Mouse (Mus musculus): Measurements from ENCODE around the gene Ing2. TPM values are rescaled to one million over a fixed set of nuclear protein-coding genes. Genes with fewer than 3 reads are reported as not detected.

Ing2 gene
- 10 to 100 TPM; 10.5 to 11.6 TPM for total RNA-seq (2021)

GRCm38 (mm10) chr8:47674777-47675710, at the start of gene Ing2:
Gene Ing2 (minus strand): TSS chr8:47675556.
- DNase-seq, result peak; percentile 100
- intact Hi-C loops (cut with DNase I), result loop anchor here (2.0 to 5.0 kb wide), 2 partner anchors 38 to 143 kb away; partner anchors contain the start of genes Cdkn2aip, Rwdd4a and Trappc11

DNA sequence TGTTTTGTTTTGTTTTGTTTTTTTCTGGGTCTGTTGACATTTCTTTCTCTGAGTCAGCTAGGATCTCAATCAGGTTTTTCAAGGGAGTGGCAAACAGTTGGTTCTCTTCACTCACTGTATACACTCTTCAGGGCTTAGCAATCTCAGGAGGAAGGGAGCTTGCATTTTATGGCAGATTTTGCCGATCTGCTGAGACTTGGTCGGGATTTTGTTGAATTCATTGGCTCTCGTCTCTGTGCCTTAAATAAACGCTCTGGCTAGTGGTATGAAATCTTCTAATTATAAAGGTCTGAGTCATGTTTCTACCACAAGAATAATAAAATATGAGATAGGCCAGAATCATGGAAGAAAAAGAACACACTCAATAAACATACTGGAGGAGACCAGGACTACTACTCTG, 46.3 kb upstream of the Ing2 start:
- intact Hi-C loops (cut with DNase I), result no loop called here
- DNase-seq, result no peak

GRCm38 (mm10) chr8:47718641-47719040, 43.3 kb upstream of the Ing2 start:
- no peak for DNase-seq
- intact Hi-C loops (cut with DNase I), result no loop called here

GRCm38 (mm10) chr8:47713761-47714745, 38.7 kb upstream of the Ing2 start, which contains the start of gene Cdkn2aip:
Gene Cdkn2aip (minus strand): TSS chr8:47713932.
- peak; percentile 96 for DNase-seq
- intact Hi-C loops (cut with DNase I), result loop anchor here (2.0 kb wide), 1 partner anchor 39 kb away; the partner anchor contains the start of gene Ing2

DNA sequence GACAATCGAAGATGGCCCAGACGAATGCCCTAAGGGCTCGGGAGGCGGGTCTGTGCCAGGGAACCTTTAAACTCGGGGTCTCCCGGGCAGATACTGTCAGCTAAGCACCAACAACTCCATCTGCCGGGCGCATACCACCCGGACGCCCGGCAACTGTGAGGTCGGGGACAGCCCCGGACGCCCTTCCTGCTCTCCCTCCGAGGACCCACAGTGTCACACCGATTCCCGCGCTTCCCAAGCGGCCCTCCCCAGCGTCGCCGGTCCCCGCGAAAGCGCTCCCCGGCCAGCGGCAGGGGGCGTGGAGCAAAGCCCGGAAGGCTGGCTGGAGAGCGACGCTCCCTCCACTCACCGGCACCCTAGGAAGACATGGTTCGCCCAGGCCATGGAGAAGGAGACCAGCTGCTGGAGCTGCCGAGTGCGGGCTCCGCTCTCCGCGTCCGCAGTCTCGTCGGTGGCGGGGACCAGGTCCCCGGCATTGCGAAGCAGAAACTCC, 37.9 kb upstream of the Ing2 start:
- intact Hi-C loops (cut with DNase I), result loop anchor here (2.0 kb wide), 1 partner anchor 38 kb away; the partner anchor contains the start of gene Ing2
- no peak for DNase-seq

DNA sequence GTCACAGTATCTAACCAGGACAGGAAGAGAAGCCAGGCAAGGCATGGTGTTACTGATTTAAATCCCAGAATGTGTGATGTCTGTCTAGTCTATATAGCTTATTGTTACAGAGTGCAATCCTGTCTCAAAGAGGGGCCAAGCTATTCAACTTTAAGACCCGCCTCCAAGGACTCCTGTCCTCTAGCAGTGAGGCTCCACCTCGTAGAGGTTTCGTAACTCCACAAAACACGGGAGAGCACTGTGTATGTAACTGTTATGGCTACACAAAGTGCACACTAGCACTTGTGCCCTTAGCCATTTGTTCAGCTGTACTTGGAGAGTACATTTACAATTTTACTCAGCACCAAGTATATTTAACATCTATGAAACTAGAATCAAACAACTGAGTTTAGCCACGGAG, 32.8 kb upstream of the Ing2 start:
- intact Hi-C loops (cut with DNase I), result no loop called here
- DNase-seq, result no peak

DNA sequence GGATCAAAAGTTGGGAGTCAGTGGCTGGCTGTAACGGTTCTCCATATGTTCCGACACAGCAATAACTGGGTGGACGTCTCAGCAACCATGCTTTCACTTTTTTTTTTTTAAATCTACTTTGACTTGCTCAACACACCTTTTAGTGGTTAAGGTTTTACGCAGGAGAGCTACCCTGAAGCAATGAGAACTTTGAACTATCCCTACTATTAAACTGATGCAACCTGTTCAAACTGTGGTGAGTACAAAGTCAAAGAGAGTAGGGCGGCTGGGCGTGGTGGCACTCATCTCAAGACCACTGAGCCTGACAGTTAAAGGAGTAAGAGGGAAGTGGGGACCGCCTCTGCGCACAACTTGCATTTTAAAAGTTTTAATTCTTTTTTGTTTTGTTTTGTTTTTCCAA, 31.4 kb upstream of the Ing2 start:
- intact Hi-C loops (cut with DNase I), result no loop called here
- no peak for DNase-seq

GRCm38 (mm10) chr8:47702333-47702732, 27.0 kb upstream of the Ing2 start:
- no peak for DNase-seq
- intact Hi-C loops (cut with DNase I), result no loop called here

DNA sequence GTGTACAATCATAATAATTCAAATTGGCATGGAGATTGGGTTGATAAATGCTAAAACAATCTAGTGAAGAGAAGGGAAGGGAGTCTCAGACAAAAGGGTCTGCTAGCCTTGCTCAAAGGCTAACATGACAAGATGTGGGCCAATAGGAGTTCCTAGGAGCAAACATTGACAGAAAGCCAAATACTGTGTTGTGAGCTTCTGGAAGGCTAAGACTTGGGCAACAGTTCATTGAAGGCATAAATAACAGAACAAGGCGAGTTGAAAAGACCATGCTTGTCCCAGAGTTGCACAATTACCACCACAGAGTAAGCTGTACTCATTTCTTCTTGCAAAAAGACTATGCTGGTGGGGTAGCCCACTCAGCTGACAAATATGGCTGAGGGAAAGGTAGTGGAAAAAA, 22.3 kb upstream of the Ing2 start:
- no peak for DNase-seq
- intact Hi-C loops (cut with DNase I), result loop anchor here (10.0 kb wide), 1 partner anchor 283 kb away; no protein-coding TSS in a partner anchor

GRCm38 (mm10) chr8:47695431-47696105, 20.2 kb upstream of the Ing2 start:
- intact Hi-C loops (cut with DNase I), result loop anchor here (10.0 kb wide), 1 partner anchor 281 kb away; no protein-coding TSS in a partner anchor
- DNase-seq, result no peak

GRCm38 (mm10) chr8:47693119-47693518, 17.8 kb upstream of the Ing2 start:
- intact Hi-C loops (cut with DNase I), result loop anchor here (10.0 kb wide), 1 partner anchor 278 kb away; no protein-coding TSS in a partner anchor

GRCm38 (mm10) chr8:47691831-47692230, 16.5 kb upstream of the Ing2 start:
- intact Hi-C loops (cut with DNase I), result loop anchor here (2.0 to 10.0 kb wide), 3 partner anchors 15 to 675 kb away; no protein-coding TSS in a partner anchor

More at GRCm38 (mm10) chr8:47693119-47693518, 17.8 kb upstream of the Ing2 start:
- peak; percentile 76 to 90 for DNase-seq

DNA sequence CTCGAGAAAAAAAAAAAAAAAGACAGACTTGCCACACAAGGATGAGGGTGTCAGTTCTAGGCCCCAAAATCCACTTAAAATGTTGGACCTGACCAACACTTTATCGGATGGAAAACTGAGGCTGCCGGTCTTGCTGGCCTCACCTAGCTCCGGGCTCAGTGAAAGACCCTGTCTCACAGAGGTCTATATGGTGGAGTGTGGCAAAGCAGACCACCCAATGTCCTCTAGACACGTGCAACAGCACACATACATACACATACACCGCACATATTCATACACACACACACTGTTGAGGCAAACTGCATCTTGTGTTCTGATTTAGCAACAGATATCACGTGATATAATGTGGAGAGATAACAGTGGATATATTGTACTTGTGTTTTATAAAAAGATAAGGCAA, 15.9 kb upstream of the Ing2 start:
- intact Hi-C loops (cut with DNase I), result loop anchor here (2.0 to 10.0 kb wide), 3 partner anchors 15 to 675 kb away; no protein-coding TSS in a partner anchor
- DNase-seq, result no peak

More at GRCm38 (mm10) chr8:47691831-47692230, 16.5 kb upstream of the Ing2 start:
- DNase-seq, result no peak

DNA sequence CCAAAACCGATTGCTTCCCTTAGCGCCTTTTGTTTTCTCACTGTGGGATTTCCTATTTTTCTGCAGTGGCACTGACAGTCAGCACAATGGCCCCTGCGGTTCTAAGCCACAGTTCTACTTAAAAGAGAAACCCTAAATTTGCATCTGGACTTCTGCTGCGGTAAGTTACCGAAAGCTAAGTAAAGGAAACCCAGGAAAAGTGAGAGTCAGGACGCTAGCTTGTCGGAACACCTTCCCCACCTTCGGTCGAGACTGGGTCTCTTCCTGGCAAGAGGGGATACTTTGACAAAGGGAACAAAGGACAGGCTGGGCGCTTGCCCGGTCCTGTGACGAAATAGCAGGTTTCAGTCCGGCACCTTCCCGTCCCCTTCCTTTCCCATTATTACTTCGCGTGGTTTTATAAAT, 15.3 kb upstream of the Ing2 start:
- DNase-seq, result peak; percentile 40 to 52
- intact Hi-C loops (cut with DNase I), result loop anchor here (2.0 to 10.0 kb wide), 3 partner anchors 14 to 674 kb away; no protein-coding TSS in a partner anchor

- DNase-seq, result peak; percentile 19 to 41
- intact Hi-C loops (cut with DNase I), result loop anchor here (2.0 to 10.0 kb wide), 3 partner anchors 13 to 673 kb away; no protein-coding TSS in a partner anchor
Observed at GRCm38 (mm10) chr8:47689704-47690326, 14.5 kb upstream of the Ing2 start.

GRCm38 (mm10) chr8:47684441-47684840, 9.1 kb upstream of the Ing2 start:
- intact Hi-C loops (cut with DNase I), result no loop called here
- DNase-seq, result no peak

DNA sequence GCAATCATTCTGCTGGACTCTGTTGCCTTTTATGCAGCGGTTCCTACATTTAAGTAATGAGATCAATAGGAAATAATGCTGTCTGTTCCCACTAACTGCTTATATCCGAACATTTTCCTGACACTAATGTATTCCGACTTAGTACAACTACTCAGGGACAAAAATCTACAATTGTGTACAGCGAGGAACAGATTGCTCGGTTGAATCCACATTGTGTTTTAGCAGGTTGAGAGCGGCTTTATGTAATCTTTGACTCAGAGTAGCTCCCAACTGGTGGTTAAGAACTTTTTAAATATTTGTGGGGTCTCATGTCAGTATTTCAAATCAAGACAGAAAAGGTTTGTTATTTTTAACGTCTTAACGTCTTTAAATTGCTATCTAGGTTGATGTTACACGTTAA, 8.6 kb upstream of the Ing2 start:
- no peak for DNase-seq
- intact Hi-C loops (cut with DNase I), result no loop called here

- intact Hi-C loops (cut with DNase I), result no loop called here
Observed at GRCm38 (mm10) chr8:47680306-47680705, 5.0 kb upstream of the Ing2 start.

GRCm38 (mm10) chr8:47679603-47680002, 4.2 kb upstream of the Ing2 start:
- DNase-seq, result no peak
- intact Hi-C loops (cut with DNase I), result loop anchor here (5.0 kb wide), 1 partner anchor 147 kb away; the partner anchor contains the start of genes Rwdd4a and Trappc11

More at GRCm38 (mm10) chr8:47680306-47680705, 5.0 kb upstream of the Ing2 start:
- DNase-seq, result no peak
